Mouse (Mus musculus) cerebellum, adult 11-12 months (tissue): ENCODE measurements around the gene 4931440F15Rik.
"Not testable (repeated sequence)": the region's sequence is repeated elsewhere in the genome, so short reads cannot be mapped to it uniquely, and the experiment has no call there.

ENCODE experiments used
- DNase-seq: peaks from one replicate; pipeline ENCODE4 v3.0.0; 2022

4931440F15Rik gene

GRCm38 (mm10) chr11:29825271-29825718, at the start of gene 4931440F15Rik:
TSS of gene 4931440F15Rik (minus strand) at chr11:29825668.
- not testable (repeated sequence) for DNase-seq

DNA sequence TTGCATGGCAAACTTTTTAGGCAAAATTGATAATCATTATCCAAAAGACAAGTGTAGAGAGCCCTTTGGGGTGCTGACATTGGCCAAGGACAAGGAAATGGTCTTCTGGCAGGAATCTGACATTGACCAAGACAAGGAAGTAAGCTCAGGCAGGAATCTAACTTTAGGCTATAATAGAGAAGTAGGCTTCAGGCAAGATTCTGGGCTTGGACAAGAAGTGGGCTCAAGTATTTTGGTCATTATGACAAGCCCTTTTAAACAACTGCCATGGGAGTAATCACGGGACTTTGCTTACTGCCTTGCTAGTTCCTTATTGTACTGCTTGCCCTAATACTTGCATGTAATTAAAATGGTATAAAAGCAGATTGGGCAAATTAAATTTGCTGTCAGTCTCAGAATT, 49.3 kb upstream of the 4931440F15Rik start:
- DNase-seq, result not testable (repeated sequence)

GRCm38 (mm10) chr11:29870174-29870573, 44.7 kb upstream of the 4931440F15Rik start:
- no peak for DNase-seq

DNA sequence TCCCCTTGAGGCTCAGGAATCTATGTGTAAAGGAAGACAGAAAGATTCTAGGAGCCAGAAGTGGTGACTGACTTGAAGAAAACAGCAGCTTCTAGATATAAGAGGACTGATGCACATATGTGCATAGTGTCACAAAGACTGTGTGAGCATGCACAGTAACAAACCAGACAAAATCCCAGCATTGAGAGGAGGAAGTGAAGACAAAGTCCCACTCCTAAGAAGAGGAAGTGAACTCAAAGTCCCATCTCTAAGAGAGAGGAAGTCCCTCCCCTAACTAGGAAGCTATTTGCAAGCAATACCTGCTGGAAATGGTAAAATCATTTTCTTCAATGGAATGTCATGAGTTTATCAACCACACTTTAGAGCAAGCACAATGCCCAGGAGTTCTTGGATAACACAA, 38.8 kb upstream of the 4931440F15Rik start:
- no peak for DNase-seq

DNA sequence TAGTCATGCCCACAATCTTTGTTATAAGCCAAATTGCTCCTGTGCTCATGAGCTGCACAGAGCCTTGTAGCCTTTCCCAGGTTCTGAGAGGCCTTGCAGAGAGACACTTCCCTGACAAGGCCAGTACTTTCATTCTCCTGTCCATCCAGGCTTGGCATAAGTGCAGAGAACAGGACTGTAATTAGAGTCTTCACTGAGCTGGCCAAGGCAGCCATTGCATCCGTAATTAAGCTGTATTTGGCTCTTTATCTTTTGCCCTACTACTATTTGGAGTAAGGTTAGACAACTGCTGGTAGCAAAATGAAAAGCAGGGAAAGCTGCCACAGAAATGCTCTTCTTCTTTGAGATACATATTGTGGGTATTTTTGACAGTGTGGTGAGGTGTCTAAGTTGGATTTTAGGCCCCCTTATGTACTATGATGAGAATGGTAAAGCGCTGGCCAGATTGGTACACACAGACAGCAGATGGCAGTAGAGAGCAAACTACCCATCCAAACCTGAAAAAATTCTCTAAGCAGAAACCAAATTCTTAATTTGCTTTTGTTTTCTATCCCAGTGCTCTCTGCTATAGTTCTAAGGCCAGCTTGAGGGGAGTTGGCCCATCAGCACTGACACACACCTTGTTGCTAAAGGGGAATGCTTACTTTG, 36.4 kb upstream of the 4931440F15Rik start:
- no peak for DNase-seq

DNA sequence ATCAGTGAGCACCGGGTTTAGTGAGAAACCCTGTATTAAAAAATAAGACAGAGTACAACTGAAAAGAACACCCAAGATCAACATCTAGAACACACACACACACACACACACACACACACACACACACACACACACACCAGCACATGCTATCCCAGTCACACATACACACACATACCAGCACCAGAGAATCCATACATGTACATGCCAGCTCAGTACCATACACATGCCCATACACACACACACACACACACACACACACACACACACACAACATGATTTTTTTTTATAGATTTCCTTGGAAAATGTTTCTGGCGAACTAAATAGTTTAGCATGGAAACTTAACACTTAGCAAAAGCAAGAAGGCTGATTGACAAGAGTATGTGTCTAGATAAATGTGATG, 35.6 kb upstream of the 4931440F15Rik start:
- no peak for DNase-seq

- DNase-seq, result no peak
Measured at GRCm38 (mm10) chr11:29840606-29841227, 15.2 kb upstream of the 4931440F15Rik start.

DNA sequence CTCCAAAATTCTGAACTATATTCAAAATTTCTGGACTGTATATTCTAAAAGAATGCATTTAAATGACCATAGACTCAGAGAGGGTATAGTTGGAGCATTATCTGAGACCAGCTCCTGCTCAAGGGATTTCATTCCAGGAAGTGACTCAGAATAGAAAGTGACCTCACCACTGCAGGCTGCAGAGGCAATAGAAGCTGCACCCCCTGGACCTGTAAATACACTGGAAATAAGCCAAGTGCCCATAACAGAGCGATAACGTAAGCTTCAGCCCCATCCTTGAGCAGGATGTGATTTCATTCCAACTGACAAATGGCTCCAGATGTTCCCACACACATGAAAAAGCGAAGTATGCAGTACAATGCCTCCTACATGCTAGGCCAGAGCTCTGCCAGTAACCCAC, 14.3 kb upstream of the 4931440F15Rik start:
- no peak for DNase-seq

DNA sequence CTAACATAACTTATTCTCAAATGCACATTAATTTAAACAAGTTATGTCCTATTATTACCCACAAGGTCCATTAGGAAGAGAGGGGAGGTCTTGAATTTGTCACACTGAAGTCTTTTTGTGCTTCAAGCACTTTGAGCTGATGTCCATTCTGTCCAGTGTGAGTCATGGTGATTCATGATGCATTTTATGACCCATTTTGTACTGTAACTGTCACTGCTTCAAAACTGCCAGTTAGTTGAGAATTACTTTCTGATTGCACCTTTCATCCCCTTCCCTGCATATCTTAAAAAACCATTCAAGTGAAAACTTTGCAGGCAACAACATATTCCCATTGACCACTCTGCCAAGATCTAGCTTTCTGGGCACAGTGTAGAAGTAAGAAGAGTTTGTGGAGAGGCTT, 11.6 kb upstream of the 4931440F15Rik start:
- DNase-seq, result no peak

DNA sequence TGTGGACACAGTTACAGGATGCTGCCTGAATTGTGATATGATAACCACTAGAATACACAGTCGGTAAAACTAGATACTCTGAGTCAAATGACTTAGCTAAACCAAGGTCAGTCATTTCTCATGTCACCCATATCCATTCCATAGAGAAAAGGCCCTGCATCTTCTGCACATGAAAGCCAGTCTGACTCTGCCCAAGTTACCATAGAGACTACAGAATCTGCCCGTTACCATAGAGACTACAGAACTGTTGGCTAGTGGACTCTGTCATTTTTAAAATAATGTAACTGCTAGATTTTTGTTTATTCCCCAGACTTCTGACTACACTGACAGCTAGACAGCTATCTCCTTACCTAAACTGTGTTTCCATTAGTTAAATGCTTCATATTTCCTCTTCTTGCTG, 2.3 kb upstream of the 4931440F15Rik start:
- DNase-seq, result no peak

- no peak for DNase-seq
Measured at GRCm38 (mm10) chr11:29826001-29826400, 533 bp upstream of the 4931440F15Rik start.

- DNase-seq, result not testable (repeated sequence)
Measured at GRCm38 (mm10) chr11:29824474-29825270, 796 bp downstream of the 4931440F15Rik start.

DNA sequence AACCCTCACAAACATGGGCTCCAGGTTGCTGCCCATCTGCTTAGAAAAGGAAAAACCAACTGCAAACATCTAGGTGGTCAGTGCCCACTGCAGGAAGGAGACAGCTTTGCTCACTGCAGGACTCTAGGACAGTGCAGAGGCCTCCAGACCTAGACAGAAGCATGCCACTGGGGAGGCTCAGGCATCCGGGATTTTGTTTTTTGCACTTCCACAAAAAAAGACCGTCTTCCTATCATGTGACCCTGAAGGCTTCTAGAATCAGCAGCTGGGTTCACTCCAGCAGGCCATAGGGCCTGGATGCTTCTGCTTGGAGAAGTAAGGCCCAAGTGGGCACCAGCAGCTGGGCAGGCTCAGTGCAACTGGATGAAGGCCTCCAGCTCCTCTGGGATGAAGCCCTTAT, 2.3 kb downstream of the 4931440F15Rik start:
- DNase-seq, result no peak

GRCm38 (mm10) chr11:29815670-29816069, 9.8 kb downstream of the 4931440F15Rik start:
- no peak for DNase-seq

DNA sequence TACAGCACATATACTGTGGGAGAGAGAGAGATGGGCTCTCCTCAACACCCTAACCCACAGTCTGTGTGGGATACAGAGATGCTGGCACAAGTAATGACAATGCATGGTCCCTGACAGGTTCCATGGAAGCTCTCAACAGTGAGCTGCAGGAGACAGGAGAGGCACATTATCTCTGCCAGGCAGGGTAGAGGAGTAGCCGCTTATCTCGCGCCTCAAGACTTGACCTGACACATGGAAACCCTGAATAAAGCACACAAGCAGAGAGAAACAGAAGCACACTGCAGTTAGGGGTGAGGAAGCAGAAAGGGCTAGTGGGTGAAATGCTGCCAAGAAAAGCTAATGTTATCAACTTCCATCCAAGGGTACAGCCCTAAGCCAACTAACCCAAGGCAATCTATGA, 10.2 kb downstream of the 4931440F15Rik start:
- DNase-seq, result no peak

- no peak for DNase-seq
Measured at GRCm38 (mm10) chr11:29813267-29813666, 12.2 kb downstream of the 4931440F15Rik start.

GRCm38 (mm10) chr11:29812475-29812874, 13.0 kb downstream of the 4931440F15Rik start:
- no peak for DNase-seq

DNA sequence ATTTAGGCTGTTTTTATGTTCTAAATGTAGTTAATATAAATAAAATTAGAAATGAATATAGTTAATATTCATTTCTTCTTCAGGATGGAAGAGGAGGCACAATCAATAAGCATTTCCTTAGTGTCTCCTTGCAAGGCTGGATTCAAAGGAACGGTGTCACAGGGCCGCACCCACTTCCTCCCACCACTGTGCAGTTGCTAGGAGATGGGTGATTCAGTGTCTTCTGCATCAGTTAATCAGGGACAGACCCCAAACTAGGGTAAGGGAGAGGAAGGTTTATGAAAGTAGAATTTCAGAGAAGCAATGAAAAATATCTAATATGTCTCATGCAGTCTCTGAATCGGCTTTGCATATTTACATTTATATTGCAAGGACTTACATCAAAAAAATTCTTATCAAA, 15.1 kb downstream of the 4931440F15Rik start:
- no peak for DNase-seq

DNA sequence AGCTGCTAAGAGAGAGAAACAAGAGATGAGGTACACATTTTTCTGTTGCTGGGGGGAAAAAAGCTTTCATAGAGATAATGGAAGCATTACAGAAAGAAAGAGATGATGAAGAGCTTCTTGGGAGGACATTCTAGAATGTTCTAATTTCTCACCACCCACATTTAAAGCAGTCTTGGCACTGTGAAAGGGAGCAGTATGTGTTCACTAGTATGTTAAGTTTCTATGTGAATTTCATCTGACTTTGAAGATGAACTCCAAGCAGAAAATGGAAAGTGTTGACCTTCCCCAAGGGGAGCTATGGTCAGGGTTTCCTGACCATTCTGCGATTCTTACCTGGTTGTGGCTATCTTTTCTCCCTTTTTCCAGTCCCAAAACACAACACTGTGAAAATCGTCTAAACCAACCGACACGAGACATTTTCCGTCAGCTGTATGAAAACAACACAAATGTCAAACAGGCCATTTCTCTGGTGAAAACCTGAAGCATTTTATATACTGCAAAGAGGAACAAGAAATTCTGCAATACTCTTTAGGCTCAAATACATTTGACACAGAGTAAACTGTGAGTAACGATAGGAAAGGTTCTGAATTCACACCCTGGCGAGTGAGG, 16.4 kb downstream of the 4931440F15Rik start:
- no peak for DNase-seq

GRCm38 (mm10) chr11:29808173-29808980, 17.1 kb downstream of the 4931440F15Rik start:
- peak; percentile 62 for DNase-seq

DNA sequence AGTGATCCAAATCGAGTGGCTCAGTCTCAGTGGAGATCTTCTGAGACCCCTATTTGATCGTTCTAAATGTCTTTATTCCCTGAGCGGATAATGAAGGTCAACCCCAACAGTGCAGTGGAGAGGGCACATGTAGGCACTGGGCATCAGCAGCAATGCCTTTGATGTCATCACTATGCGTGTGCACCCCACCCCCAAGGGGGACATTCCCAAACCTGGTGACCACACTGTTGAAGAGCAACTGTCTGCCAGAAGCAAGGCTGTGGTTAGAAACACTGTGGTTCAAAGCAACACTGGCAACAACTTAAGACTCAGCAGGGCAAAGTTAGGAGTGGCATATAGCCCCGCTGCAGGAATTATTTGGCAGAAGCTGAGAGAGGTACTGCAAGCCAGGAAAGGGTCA, 18.1 kb downstream of the 4931440F15Rik start:
- no peak for DNase-seq
